Mouse (Mus musculus) embryonic facial prominence, embryonic 12.5 days (tissue): ENCODE measurements around the gene Dpp9. TPM values are rescaled to one million over a fixed set of nuclear protein-coding genes. Genes with fewer than 3 reads are reported as not detected.

ENCODE experiments used
- ATAC-seq: fragments of 200-750 bp; cut with Nextera tagmentation; 2 replicates; pipeline ENCODE4 v1.8.0; 2017; ENCODE audit not compliant: insufficient number of reproducible peaks, insufficient read depth, low FRiP score, low TSS enrichment
- H3K27ac ChIP-seq: fragments of 300-500 bp; sonication (generic); 2 replicates; pipeline ENCODE4 v1.5.1; 2016; ENCODE audit warnings: mild to moderate bottlenecking
- H3K27me3 ChIP-seq: fragments of 300-500 bp; sonication (generic); 2 replicates; pipeline ENCODE4 v1.6.1; 2016; ENCODE audit warnings: mild to moderate bottlenecking, moderate library complexity
- H3K36me3 ChIP-seq: fragments of 300-500 bp; sonication (generic); 2 replicates; pipeline ENCODE4 v1.6.1; 2016; ENCODE audit warnings: mild to moderate bottlenecking
- H3K4me1 ChIP-seq: fragments of 300-500 bp; sonication (generic); 2 replicates; pipeline ENCODE4 v1.6.1; 2016
- H3K4me2 ChIP-seq: fragments of 300-500 bp; sonication (generic); replicated peaks from 2 replicates; pipeline ENCODE4 v1.6.1; 2016; ENCODE audit warnings: mild to moderate bottlenecking, moderate library complexity
- H3K4me3 ChIP-seq: fragments of 300-500 bp; sonication (generic); 2 replicates; pipeline ENCODE4 v1.5.1; 2016; ENCODE audit warnings: mild to moderate bottlenecking
- H3K9ac ChIP-seq: fragments of 300-500 bp; sonication (generic); 2 replicates; pipeline ENCODE4 v1.6.1; 2016; ENCODE audit warnings: mild to moderate bottlenecking, moderate library complexity
- H3K9me3 ChIP-seq: fragments of 300-500 bp; sonication (generic); 2 replicates; pipeline ENCODE4 v1.6.1; 2016; ENCODE audit warnings: mild to moderate bottlenecking, moderate library complexity
- WGBS: fragments of 180-500 bp; shearing (Covaris S2); methylation state at CpG from one replicate; pipeline ENCODE4 v1.1.7; 2016; 5-methylcytosine and 5-hydroxymethylcytosine counted together
- polyA plus RNA-seq: library from polyadenylated mRNA; unstranded; fragments of >200 nt; fragmentation: Nextera tagmentation; extraction: Ambion mirVana; gene quantifications from 2 replicates; pipeline ENCODE4 v1.2.1, GENCODE M21; 2016

The Dpp9 gene
- polyA plus RNA-seq, 1 experiment from 2014 or later, result 43.4 TPM

- Histone ChIP-seq H3K4me2 (no peak overlapping the region), H3K36me3 (peaks cover 91% of the 10 kb centered on the region), H3K4me3 (no peak overlapping the region), H3K27me3 (no peaks in the 10 kb centered on the region), H3K9ac (no peak overlapping the region), H3K27ac (no peak overlapping the region), H3K9me3 (no peaks in the 10 kb centered on the region), H3K4me1 (no peaks in the 10 kb centered on the region)
- whole genome bisulfite sequencing, result 90% methylated on average over 8 of the region's 8 CpGs
- ATAC-seq, result no peak
Measured at GRCm38 (mm10) chr17:56202476-56202875, 16.2 kb downstream of the Dpp9 start.

- H3K9ac ChIP-seq, result no peak overlapping the region
- H3K36me3 ChIP-seq, result peaks cover 91% of the 10 kb centered on the region
- no peak overlapping the region for H3K4me2 ChIP-seq
- no peak overlapping the region for H3K27ac ChIP-seq
- H3K4me1 ChIP-seq, result no peaks in the 10 kb centered on the region
- H3K9me3 ChIP-seq, result no peaks in the 10 kb centered on the region
- H3K27me3 ChIP-seq, result no peaks in the 10 kb centered on the region
- no peak overlapping the region for H3K4me3 ChIP-seq
- 58% methylated on average over 3 of the region's 3 CpGs for WGBS
- ATAC-seq, result no peak
Measured at GRCm38 (mm10) chr17:56201642-56202041, 17.1 kb downstream of the Dpp9 start.

- no peaks in the 10 kb centered on the region for H3K9me3 ChIP-seq
- H3K4me1 ChIP-seq, result no peaks in the 10 kb centered on the region
- no peak overlapping the region for H3K4me2 ChIP-seq
- 83% methylated on average over 9 of the region's 9 CpGs for WGBS
- no peak overlapping the region for H3K27ac ChIP-seq
- H3K36me3 ChIP-seq, result peaks cover 92% of the 10 kb centered on the region
- no peak overlapping the region for H3K4me3 ChIP-seq
- no peak for ATAC-seq
- H3K27me3 ChIP-seq, result no peaks in the 10 kb centered on the region
- no peak overlapping the region for H3K9ac ChIP-seq
Measured at GRCm38 (mm10) chr17:56200586-56200985, 18.1 kb downstream of the Dpp9 start.

GRCm38 (mm10) chr17:56196860-56197259, 21.8 kb downstream of the Dpp9 start:
- Histone ChIP-seq H3K4me3 (no peak overlapping the region), H3K4me2 (no peak overlapping the region), H3K4me1 (no peaks in the 10 kb centered on the region), H3K27me3 (no peaks in the 10 kb centered on the region), H3K9me3 (no peaks in the 10 kb centered on the region), H3K27ac (no peak overlapping the region), H3K36me3 (peaks cover 90% of the 10 kb centered on the region), H3K9ac (no peak overlapping the region)
- 53% methylated on average over 2 of the region's 2 CpGs for WGBS
- ATAC-seq, result no peak

- Histone ChIP-seq H3K4me1 (no peaks in the 10 kb centered on the region), H3K36me3 (peaks cover 92% of the 10 kb centered on the region), H3K9me3 (no peaks in the 10 kb centered on the region), H3K27ac (no peak overlapping the region), H3K4me2 (no peak overlapping the region), H3K27me3 (no peaks in the 10 kb centered on the region), H3K4me3 (no peak overlapping the region), H3K9ac (no peak overlapping the region)
- ATAC-seq, result no peak
- 88% methylated on average over 13 of the region's 13 CpGs for WGBS
Measured at GRCm38 (mm10) chr17:56194765-56195164, 23.9 kb downstream of the Dpp9 start.

GRCm38 (mm10) chr17:56194357-56194756, 24.3 kb downstream of the Dpp9 start:
- H3K36me3 ChIP-seq, result peaks cover 97% of the 10 kb centered on the region

GRCm38 (mm10) chr17:56191266-56191665, 27.4 kb downstream of the Dpp9 start:
- peaks cover 94% of the 10 kb centered on the region for H3K36me3 ChIP-seq
- WGBS, result 93% methylated on average over 6 of the region's 6 CpGs

More at GRCm38 (mm10) chr17:56194357-56194756, 24.3 kb downstream of the Dpp9 start:
- Histone ChIP-seq H3K27ac (no peak overlapping the region), H3K9ac (no peak overlapping the region), H3K4me1 (no peaks in the 10 kb centered on the region), H3K4me2 (no peak overlapping the region), H3K9me3 (no peaks in the 10 kb centered on the region), H3K4me3 (no peak overlapping the region), H3K27me3 (no peaks in the 10 kb centered on the region)
- WGBS, result 88% methylated on average over 12 of the region's 12 CpGs
- no peak for ATAC-seq

GRCm38 (mm10) chr17:56185281-56186141, 33.2 kb downstream of the Dpp9 start:
- WGBS, result 34% methylated on average over 11 of the region's 11 CpGs
- Histone ChIP-seq H3K36me3 (peaks cover 58% of the 10 kb centered on the region), H3K9ac (no peak overlapping the region), H3K9me3 (no peaks in the 10 kb centered on the region), H3K27ac (peak overlapping the region; percentile 81), H3K4me2 (no peak overlapping the region; the same call in 1 of the 2 replicates), H3K27me3 (no peaks in the 10 kb centered on the region), H3K4me1 (peaks cover 23% of the 10 kb centered on the region), H3K4me3 (no peak overlapping the region)
- 0 out of 2 replicates have a peak, but pooled peaks have one; percentile 2 for ATAC-seq

More at GRCm38 (mm10) chr17:56191266-56191665, 27.4 kb downstream of the Dpp9 start:
- no peak overlapping the region for H3K9ac ChIP-seq
- no peak overlapping the region for H3K4me2 ChIP-seq
- H3K4me1 ChIP-seq, result no peaks in the 10 kb centered on the region
- no peak overlapping the region for H3K4me3 ChIP-seq
- H3K27me3 ChIP-seq, result no peaks in the 10 kb centered on the region
- no peaks in the 10 kb centered on the region for H3K9me3 ChIP-seq
- H3K27ac ChIP-seq, result no peak overlapping the region
- ATAC-seq, result no peak

- ATAC-seq, result peak; percentile 69
- under 1% methylated on average over 47 of the region's 47 CpGs for WGBS
- Histone ChIP-seq H3K9ac (peak within 1 kb of the TSS; percentile 71), H3K27ac (peak within 1 kb of the TSS; percentile 63), H3K9me3 (no peaks in the 10 kb centered on the region), H3K4me2 (peak within 1 kb of the TSS; percentile 91), H3K4me3 (peak within 1 kb of the TSS; percentile 83), H3K27me3 (no peaks in the 10 kb centered on the region), H3K4me1 (peaks cover 23% of the 10 kb centered on the region), H3K36me3 (peaks cover 56% of the 10 kb centered on the region)
Measured at GRCm38 (mm10) chr17:56183658-56184103, 35.0 kb downstream of the Dpp9 start, which contains the start of gene Mydgf. Mydgf (minus strand) TSS chr17:56183920.

- H3K27ac ChIP-seq, result peak overlapping the region; percentile 61
- peak overlapping the region; percentile 71 for H3K9ac ChIP-seq
- H3K4me2 ChIP-seq, result peak overlapping the region; percentile 91
- peaks cover 23% of the 10 kb centered on the region for H3K4me1 ChIP-seq
- no peaks in the 10 kb centered on the region for H3K9me3 ChIP-seq
- H3K27me3 ChIP-seq, result no peaks in the 10 kb centered on the region
- ATAC-seq, result 0 out of 2 replicates have a peak, but pooled peaks have one; percentile 25
- WGBS, result 2% methylated on average over 14 of the region's 14 CpGs
- H3K36me3 ChIP-seq, result peaks cover 54% of the 10 kb centered on the region
- peak overlapping the region; percentile 83 for H3K4me3 ChIP-seq
Measured at GRCm38 (mm10) chr17:56182975-56183657, 35.6 kb downstream of the Dpp9 start.

GRCm38 (mm10) chr17:56175416-56175815, 43.3 kb downstream of the Dpp9 start:
- H3K36me3 ChIP-seq, result peaks cover 70% of the 10 kb centered on the region
- no peak for ATAC-seq
- H3K4me3 ChIP-seq, result no peak overlapping the region
- H3K9me3 ChIP-seq, result no peaks in the 10 kb centered on the region
- 95% methylated on average over 3 of the region's 3 CpGs for WGBS
- no peaks in the 10 kb centered on the region for H3K27me3 ChIP-seq
- H3K27ac ChIP-seq, result no peak overlapping the region
- H3K4me2 ChIP-seq, result no peak overlapping the region
- H3K9ac ChIP-seq, result no peak overlapping the region
- 0 out of 2 replicates have a peak, but pooled peaks cover 3% of the 10 kb centered on the region for H3K4me1 ChIP-seq
